Mouse (Mus musculus): ENCODE measurements around the gene Eif2s3x.
"Not testable (repeated sequence)": the region's sequence is repeated elsewhere in the genome, so short reads cannot be mapped to it uniquely, and the experiment has no call there.

Eif2s3x gene

GRCm38 (mm10) chrX:94212597-94213321, at the start of gene Eif2s3x:
TSS of gene Eif2s3x (minus strand) at chrX:94212862.
- DNase-seq (ENCODE audit: low read depth, low spot score), result peak; percentile 91

GRCm38 (mm10) chrX:94235601-94236000, 22.9 kb upstream of the Eif2s3x start:
- DNase-seq (ENCODE audit: low read depth, low spot score), result no peak

GRCm38 (mm10) chrX:94235190-94235555, 22.5 kb upstream of the Eif2s3x start:
- DNase-seq (ENCODE audit: low read depth, low spot score), result peak; percentile 14

- peak; percentile 84 for DNase-seq (ENCODE audit: low read depth, low spot score)
Observed at GRCm38 (mm10) chrX:94234532-94235189, 22.0 kb upstream of the Eif2s3x start, which contains the start of gene Klhl15. TSS of gene Klhl15 (plus strand) at chrX:94234599.

- DNase-seq (ENCODE audit: low read depth, low spot score), result no peak
Observed at GRCm38 (mm10) chrX:94233936-94234531, 21.4 kb upstream of the Eif2s3x start.

GRCm38 (mm10) chrX:94233432-94233831, 20.8 kb upstream of the Eif2s3x start:
- DNase-seq (ENCODE audit: low read depth, low spot score), result no peak

GRCm38 (mm10) chrX:94213384-94213783, 722 bp upstream of the Eif2s3x start:
- DNase-seq (ENCODE audit: low read depth, low spot score), result no peak

GRCm38 (mm10) chrX:94212264-94212596, 432 bp downstream of the Eif2s3x start:
- DNase-seq (ENCODE audit: low read depth, low spot score), result no peak

GRCm38 (mm10) chrX:94197789-94198188, 14.9 kb downstream of the Eif2s3x start:
- DNase-seq (ENCODE audit: low read depth, low spot score), result no peak

GRCm38 (mm10) chrX:94193901-94194300, 18.8 kb downstream of the Eif2s3x start:
- not testable (repeated sequence) for DNase-seq (ENCODE audit: low read depth, low spot score)

- DNase-seq (ENCODE audit: low read depth, low spot score), result no peak
Observed at GRCm38 (mm10) chrX:94185156-94185555, 27.5 kb downstream of the Eif2s3x start.

- DNase-seq (ENCODE audit: low read depth, low spot score), result no peak
Observed at GRCm38 (mm10) chrX:94183814-94184213, 28.8 kb downstream of the Eif2s3x start.

- peak; percentile 93 for DNase-seq (ENCODE audit: low read depth, low spot score)
Observed at GRCm38 (mm10) chrX:94177715-94178340, 34.8 kb downstream of the Eif2s3x start.

- no peak for DNase-seq (ENCODE audit: low read depth, low spot score)
Observed at GRCm38 (mm10) chrX:94169348-94169747, 43.3 kb downstream of the Eif2s3x start.

GRCm38 (mm10) chrX:94152251-94152830, 60.3 kb downstream of the Eif2s3x start:
- no peak for DNase-seq (ENCODE audit: low read depth, low spot score)

GRCm38 (mm10) chrX:94150471-94150870, 62.2 kb downstream of the Eif2s3x start:
- no peak for DNase-seq (ENCODE audit: low read depth, low spot score)

GRCm38 (mm10) chrX:94142004-94142771, 70.5 kb downstream of the Eif2s3x start:
- DNase-seq (ENCODE audit: low read depth, low spot score), result no peak

- DNase-seq (ENCODE audit: low read depth, low spot score), result no peak
Observed at GRCm38 (mm10) chrX:94140080-94140479, 72.6 kb downstream of the Eif2s3x start.

Data from forelimb bud, embryonic 11.5 days (tissue).